Mouse (Mus musculus) CH12F3 (cell line): ENCODE results near the gene Efcab12.
"Not testable (repeated sequence)": the region's sequence is repeated elsewhere in the genome, so short reads cannot be mapped to it uniquely, and the experiment has no call there.

Experiments used
- in situ Hi-C: fragments of 300-500 bp; cut with MboI; formaldehyde crosslinking; loops from 2 replicates; pipeline ENCODE4 v1.14.3; 2020; ENCODE audit warnings: low sequenced_read_pairs

Efcab12 gene

DNA sequence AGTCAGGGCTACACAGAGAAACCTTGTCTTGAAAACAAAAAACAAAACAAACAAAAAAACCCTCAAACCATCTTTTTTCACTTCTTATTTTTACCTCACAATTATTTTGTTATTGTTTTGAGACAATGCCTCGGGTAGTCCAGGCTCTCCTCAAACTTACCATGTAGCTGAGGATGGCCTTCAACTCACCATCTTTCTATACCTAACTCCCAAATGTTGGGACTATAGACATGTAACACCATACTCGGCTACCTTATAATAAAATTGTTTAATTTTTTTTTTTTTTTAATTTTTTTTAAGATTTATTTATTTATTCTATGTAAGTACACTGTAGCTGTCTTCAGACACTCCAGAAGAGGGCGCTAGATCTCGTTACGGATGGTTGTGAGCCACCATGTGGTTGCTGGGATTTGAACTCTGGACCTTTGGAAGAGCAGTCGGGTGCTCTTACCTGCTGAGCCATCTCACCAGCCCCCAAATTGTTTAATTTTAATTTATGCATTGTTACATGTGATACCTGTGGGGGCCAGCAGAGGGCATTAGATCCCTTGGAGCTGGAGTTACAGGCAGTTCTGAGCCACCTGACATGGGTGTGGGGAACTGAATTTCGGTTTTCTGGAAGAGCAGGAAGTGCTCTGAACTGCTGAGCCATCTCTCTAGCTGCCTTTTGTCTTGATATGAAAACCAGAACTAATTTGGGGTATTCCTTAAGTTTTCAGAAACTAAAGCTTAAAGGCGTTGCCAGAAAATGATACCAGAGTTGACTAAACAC lies 8.6 kb upstream of the Efcab12 start:
- in situ Hi-C loops, result no loop called here

DNA sequence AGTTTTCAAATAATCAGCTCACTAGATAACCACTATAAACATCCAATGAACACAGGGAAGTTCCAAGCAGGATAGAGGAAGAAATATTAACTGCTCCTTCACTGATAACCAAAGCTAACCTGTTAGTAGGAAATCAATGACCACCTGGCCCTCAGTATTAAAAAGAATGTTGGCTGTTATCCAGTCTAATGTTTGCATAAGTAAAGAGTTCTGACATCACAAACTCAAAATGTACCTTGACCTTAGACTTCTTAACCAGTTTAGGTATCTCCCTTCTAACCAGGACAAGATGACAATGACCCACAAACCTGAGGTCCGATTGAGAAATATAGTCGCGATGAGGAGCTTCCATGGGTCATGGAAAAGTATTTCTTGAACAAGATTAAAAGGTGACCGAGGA lies 6.8 kb upstream of the Efcab12 start:
- in situ Hi-C loops, result no loop called here

GRCm38 (mm10) chr6:115838745-115839144 lies 533 bp upstream of the Efcab12 start:
- in situ Hi-C loops, result no loop called here

DNA sequence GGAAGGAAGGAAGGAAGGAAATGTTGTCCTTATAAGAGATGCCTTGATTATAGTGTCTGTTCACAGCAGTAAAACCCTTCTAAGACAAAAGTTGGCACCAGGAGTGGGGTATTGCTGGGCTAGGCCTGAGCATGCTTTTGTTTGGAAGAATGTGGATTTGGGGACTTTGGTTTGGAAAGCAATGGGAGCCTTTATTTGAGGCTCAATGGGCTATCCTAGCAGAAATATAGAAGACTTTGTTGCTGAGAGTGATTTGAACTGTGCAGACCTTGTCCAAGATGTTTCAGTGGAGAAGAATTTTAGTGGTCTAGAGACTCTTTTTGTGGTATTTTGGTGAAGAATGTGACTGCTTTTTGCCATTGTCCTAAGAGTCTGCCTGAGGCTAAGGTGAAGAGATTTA lies 4.4 kb downstream of the Efcab12 start:
- in situ Hi-C loops, result no loop called here

- in situ Hi-C loops, result no loop called here
Observed at GRCm38 (mm10) chr6:115832152-115832850, 5.9 kb downstream of the Efcab12 start.

DNA sequence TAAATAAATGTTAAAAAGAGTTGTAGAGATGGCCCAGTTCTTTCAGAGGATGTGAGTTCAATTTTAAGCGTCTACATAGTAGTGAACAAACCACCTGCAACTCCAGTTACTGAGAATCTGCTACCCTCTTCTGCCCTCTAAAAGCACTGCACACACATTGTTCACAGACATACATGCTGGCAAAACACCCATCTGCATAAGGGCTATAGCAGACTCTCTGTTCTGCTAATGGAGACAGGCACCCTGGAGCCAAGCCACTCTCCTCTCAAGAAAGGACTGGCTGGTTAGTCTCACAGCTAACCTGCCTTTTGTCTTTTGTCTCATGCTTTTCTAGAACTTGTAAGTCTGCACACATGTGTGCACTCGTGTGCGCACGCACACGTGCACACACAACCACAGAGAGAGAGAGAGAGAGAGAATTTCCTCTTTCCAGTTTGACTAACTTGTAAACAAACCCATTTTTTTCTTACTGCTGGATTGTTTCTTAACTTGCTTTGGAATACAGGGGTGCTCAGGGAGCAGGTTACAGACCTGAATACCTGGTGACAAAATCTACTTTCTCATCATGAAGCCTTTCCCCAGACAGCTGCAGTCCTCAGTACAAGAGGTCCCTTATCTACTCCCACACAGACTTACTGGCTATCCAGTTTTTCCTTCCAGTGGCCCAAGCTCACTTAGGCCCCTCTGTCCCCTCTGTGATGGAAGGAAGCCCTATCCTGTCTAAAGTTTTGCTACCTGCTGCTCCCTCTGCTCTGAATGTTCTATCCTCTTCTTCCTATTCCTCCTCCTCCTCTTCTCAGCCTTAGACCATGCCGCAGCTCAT lies 7.2 kb downstream of the Efcab12 start:
- in situ Hi-C loops, result no loop called here

DNA sequence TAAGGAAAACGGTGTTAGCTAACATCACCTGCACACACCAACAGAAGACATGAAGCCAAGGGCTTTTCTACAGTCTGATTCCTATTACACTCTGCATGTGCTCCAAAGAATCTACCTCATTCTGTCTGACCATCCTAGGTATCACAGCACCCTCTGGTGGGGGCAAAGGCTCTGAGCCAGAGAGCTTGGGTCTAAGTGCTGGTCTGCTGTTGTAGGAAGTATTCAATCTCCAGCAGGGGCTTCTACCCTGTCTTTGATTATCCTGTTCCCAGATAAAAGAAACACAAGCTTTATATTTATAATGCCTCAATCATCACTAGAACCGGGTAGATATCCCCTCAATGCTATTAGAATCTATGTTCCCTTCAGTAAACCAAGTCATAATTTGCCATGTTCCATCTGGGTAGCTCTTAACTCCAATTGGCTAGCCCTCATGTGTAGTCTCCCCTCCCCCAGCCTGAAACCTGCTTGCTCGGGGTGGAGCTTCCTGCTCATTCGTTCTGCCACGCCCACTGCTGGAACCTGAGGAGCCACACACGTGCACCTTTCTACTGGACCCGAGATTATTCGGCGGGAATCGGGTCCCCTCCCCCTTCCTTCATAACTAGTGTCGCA lies 14.3 kb downstream of the Efcab12 start:
- in situ Hi-C loops, result not testable (repeated sequence)

DNA sequence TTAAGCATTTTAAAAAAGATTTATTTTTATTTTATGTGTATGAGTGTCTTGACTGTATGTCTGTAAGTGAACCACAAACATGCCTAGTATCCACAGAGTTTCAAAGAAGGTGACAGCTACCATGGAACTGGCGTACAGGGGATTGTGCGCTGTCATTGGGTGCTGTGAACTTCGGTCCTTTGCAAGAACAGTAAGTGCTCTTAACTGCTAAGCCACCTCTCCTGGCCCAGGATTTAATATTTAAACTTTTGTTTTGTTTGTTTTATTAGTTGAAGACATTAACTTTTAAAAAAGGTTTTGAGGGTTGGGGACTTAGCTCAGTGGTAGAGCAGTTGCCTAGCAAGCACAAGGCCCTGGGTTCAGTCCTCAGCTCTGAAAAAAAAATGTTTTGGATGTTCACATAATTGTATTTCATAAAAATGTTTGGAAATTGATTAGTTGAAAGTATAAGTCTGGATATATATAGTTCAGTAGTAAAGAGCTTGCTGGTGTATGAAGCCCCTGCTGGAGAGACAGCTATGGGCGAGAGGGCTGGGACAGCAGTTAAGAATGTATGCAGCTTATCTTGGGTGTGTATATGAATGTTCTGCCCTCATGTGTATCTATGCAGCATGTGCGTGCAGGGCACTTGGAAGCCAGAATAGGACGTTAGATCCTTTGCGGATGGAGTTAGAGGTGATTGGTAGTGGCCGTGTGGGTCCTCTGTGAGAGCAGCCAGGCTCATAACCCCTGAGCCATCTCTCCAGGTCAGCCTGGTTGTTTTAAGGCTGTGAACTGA lies 16.8 kb downstream of the Efcab12 start:
- in situ Hi-C loops, result no loop called here

GRCm38 (mm10) chr6:115818129-115818528 lies 20.1 kb downstream of the Efcab12 start:
- in situ Hi-C loops, result no loop called here

GRCm38 (mm10) chr6:115815041-115815440 lies 23.2 kb downstream of the Efcab12 start:
- in situ Hi-C loops, result no loop called here

- in situ Hi-C loops, result no loop called here
Observed at GRCm38 (mm10) chr6:115814104-115814503, 24.1 kb downstream of the Efcab12 start.

- in situ Hi-C loops, result no loop called here
Observed at GRCm38 (mm10) chr6:115811606-115812005, 26.6 kb downstream of the Efcab12 start.

- in situ Hi-C loops, result no loop called here
Observed at GRCm38 (mm10) chr6:115808488-115809231, 29.6 kb downstream of the Efcab12 start, which contains the start of gene Rpl32. TSS of gene Rpl32 (minus strand) at chr6:115808747.

DNA sequence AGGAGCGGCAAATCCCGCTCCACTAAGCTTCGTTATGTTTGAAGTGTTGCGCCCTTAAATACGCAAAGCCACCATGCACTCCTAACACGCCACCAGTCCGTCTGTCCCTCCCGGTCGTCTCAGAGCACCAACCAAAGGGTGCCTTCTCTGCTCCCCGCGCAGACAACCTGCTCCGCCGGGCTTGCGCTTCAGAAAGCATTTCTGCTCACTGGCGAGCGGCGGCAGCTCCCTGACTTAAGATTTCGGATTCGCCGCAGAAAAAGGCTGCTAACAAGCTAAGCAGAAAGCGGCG lies 30.1 kb downstream of the Efcab12 start:
- in situ Hi-C loops, result no loop called here

DNA sequence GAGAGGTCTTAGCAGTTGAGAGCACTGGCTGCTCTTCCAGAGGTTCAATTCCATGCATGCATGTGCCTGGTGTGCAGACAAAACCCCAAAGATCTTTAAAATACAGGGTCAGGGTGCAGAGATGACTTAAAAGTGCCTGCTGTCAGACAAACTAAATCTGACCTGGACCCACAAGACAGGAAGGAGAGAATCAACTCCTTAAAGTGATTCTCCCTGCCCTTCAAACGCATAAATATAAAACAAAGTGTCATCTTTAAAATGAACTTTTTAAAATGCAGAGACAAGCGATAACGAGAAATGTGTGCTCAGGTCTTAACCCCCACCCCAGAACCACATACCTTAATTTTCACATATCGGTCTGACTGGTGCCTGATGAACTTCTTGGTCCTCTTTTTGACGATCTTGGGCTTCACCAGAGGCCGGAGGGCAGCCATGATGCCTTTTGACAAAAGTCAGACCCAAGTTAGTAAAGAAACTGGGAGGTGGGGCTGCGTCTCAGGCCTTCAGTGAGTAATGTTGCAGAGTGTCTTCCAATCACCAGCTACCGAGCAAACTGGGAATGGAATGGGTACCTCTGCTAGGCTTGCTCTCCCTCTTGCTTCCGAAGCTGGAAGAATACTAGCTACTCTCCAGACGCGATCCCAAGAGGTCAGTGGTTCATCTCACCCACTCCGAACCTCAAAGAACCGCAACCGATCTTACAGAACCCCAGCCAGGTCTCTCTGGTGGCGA lies 30.6 kb downstream of the Efcab12 start:
- in situ Hi-C loops, result no loop called here

DNA sequence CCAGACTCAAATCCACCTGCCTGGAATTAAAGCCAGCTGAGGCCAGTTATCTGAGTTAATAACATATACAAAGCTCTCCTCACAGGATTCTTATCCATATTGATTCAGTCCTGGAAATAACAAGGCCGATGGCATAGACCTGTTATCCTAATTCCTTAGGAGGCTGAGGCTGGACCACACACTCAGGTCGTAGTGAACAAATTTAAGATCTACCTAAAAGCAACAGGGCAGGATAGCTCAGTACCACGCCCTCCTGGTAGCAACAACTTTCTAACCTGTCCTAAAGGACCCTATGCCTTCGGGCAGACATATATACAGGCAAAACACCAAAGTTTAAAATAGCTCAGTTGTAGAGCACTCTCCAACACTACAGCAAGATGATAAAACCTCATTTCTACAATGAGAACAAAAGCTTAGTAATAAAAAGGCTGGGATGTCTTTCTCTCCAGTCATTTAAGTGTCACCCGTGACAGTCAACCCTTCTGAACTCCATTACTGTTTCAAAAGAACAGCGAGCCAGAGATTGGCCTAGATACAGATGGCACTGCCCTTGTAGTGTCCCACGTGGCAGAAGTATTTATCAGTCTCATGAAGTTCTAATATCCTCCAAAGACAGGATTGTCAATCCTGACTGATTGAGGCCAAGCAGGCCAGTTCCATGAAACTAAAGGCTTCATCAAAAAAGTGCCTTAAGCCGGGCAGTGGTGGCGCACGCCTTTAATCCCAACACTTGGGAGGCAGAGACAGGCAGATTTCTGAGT lies 33.6 kb downstream of the Efcab12 start:
- in situ Hi-C loops, result no loop called here

- in situ Hi-C loops, result no loop called here
Observed at GRCm38 (mm10) chr6:115803541-115804382, 34.5 kb downstream of the Efcab12 start.

DNA sequence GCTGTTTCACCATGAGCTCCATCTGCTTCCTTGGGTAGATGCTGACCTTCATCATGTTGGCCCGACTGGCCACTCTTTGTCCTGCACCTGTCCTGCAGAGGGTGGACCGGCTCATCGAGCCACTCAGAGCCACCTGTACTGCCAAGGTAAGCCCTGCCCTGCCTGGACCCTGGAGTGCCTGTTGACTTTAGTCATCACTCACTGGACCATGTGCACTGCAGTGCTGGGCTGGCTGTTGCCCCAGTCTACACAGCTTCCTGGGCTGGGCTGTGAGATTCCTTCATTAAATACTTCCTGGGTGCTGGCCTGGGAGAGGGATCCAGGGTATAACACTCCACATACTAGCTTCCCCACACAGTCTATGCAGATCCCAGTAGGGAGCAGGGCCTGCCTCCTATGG lies 36.4 kb downstream of the Efcab12 start:
- in situ Hi-C loops, result no loop called here
